In genomic region chr15:77156525-77156924, GRCm38 (mm10) we compare ENCODE assay signal across 9 mouse cellular contexts.
A peak's percentile ranks its signal among the peaks of the same experiment; 100 is the strongest.
DNase-seq lines count a peak whose midpoint lies in the region; ATAC-seq lines count a peak whose summit lies in the region.
"Had no signal": no experiment of that assay in that cellular context is flagged by ENCODE, and none has a peak within 500 bp of the region (broad histone marks: within the 10 kb centered on the region; RNA-seq: fewer than 3 reads in every experiment).

No protein-coding gene starts in this region.

- no peaks in the 10 kb centered on the region for H3K27me3 ChIP-seq in hindbrain, embryonic 12.5 days
- no peaks in the 10 kb centered on the region for H3K27me3 ChIP-seq in hindbrain, embryonic 11.5 days (ENCODE audit: control insufficient read depth, insufficient read depth, low read length)
- H3K27me3 ChIP-seq in hindbrain, embryonic 14.5 days (ENCODE audit: control insufficient read depth, insufficient read depth, low read length) = no peaks in the 10 kb centered on the region
- H3K27me3 ChIP-seq: limb, embryonic 12.5 days had no signal

- WGBS in hindbrain, embryonic 12.5 days = 49% methylated on average over 3 of the region's 3 CpGs
- WGBS in hindbrain, embryonic 11.5 days = 57% methylated on average over 3 of the region's 3 CpGs
- 45% methylated on average over 3 of the region's 3 CpGs for WGBS in hindbrain, embryonic 14.5 days

- peak overlapping the region; percentile 12; the same call in 1 of the 2 replicates for H3K27ac ChIP-seq in hindbrain, embryonic 12.5 days
- no peak overlapping the region for H3K27ac ChIP-seq in hindbrain, embryonic 11.5 days (ENCODE audit: low read depth, low read length)
- H3K27ac ChIP-seq in hindbrain, embryonic 14.5 days = peak overlapping the region; percentile 58; the same call in 1 of the 2 replicates
- H3K27ac ChIP-seq: limb, embryonic 12.5 days had no signal

- H3K4me2 ChIP-seq in hindbrain, embryonic 12.5 days (replicated peaks) = no peak overlapping the region
- H3K4me2 ChIP-seq in hindbrain, embryonic 11.5 days (replicated peaks; ENCODE audit: low read depth, low read length) = no peak overlapping the region
- no peak overlapping the region for H3K4me2 ChIP-seq in hindbrain, embryonic 14.5 days (replicated peaks)
- H3K4me2 ChIP-seq: limb, embryonic 12.5 days had no signal

- ATAC-seq in hindbrain, embryonic 12.5 days (ENCODE audit: low FRiP score) = no peak
- ATAC-seq in hindbrain, embryonic 11.5 days (ENCODE audit: low FRiP score) = no peak
- ATAC-seq in hindbrain, embryonic 14.5 days (ENCODE audit: low FRiP score) = no peak

- H3K4me3 ChIP-seq in hindbrain, embryonic 12.5 days = no peak overlapping the region
- H3K4me3 ChIP-seq in hindbrain, embryonic 11.5 days (ENCODE audit: low read depth, low read length) = no peak overlapping the region
- H3K4me3 ChIP-seq in hindbrain, embryonic 14.5 days (replicated peaks; ENCODE audit: low read length) = no peak overlapping the region
- H3K4me3 ChIP-seq: limb, embryonic 12.5 days had no signal

- no peaks in the 10 kb centered on the region for H3K9me3 ChIP-seq in hindbrain, embryonic 12.5 days (replicated peaks)
- H3K9me3 ChIP-seq in hindbrain, embryonic 11.5 days (ENCODE audit: control insufficient read depth, low read length) = no peaks in the 10 kb centered on the region
- no peaks in the 10 kb centered on the region for H3K9me3 ChIP-seq in hindbrain, embryonic 14.5 days (ENCODE audit: control insufficient read depth, low read length)
- H3K9me3 ChIP-seq: limb, embryonic 12.5 days had no signal

- DNase-seq in hindbrain, embryonic 11.5 days (ENCODE audit: low spot score) = no peak
- peak; percentile 26 for DNase-seq in Muller cell, postnatal 12 days (ENCODE audit: inconsistent ontology term)
- peak; percentile 67 for DNase-seq in gastrocnemius, adult 18-20 months (ENCODE audit: low spot score)
- DNase-seq in hindbrain, embryonic 14.5 days (ENCODE audit: low spot score) = peak; percentile 69
- DNase-seq in lung, postnatal 14 days = peak; percentile 79
- DNase-seq in frontal cortex, postnatal 36 days (ENCODE audit: low spot score in 2 of 2) = no peak
- no peak for DNase-seq in embryo, embryonic 10 days (ENCODE audit: low spot score)

- H3K4me1 ChIP-seq in hindbrain, embryonic 12.5 days = peaks cover 22% of the 10 kb centered on the region
- no peaks in the 10 kb centered on the region; the same call in 1 of the 2 replicates for H3K4me1 ChIP-seq in hindbrain, embryonic 11.5 days (replicated peaks; ENCODE audit: control insufficient read depth, insufficient read depth, low read length)
- H3K4me1 ChIP-seq in hindbrain, embryonic 14.5 days (replicated peaks; ENCODE audit: control insufficient read depth, insufficient read depth, low read length) = peaks cover 17% of the 10 kb centered on the region; the same call in 1 of the 2 replicates

- H3K9ac ChIP-seq in hindbrain, embryonic 12.5 days = no peak overlapping the region
- H3K9ac ChIP-seq in hindbrain, embryonic 11.5 days (ENCODE audit: low read depth, low read length) = no peak overlapping the region
- H3K9ac ChIP-seq in hindbrain, embryonic 14.5 days = no peak overlapping the region
- H3K9ac ChIP-seq: limb, embryonic 12.5 days had no signal

- no peaks in the 10 kb centered on the region for H3K36me3 ChIP-seq in hindbrain, embryonic 12.5 days
- H3K36me3 ChIP-seq in hindbrain, embryonic 11.5 days (ENCODE audit: control insufficient read depth, insufficient read depth, low read length) = no peaks in the 10 kb centered on the region
- H3K36me3 ChIP-seq in hindbrain, embryonic 14.5 days (replicated peaks; ENCODE audit: control insufficient read depth, insufficient read depth) = no peaks in the 10 kb centered on the region
- H3K36me3 ChIP-seq: limb, embryonic 12.5 days had no signal

Comparison
In these comparisons a context has a peak if more than half of its experiments do, and no peak if none do; other contexts are left out.
1. DNase-seq: peak in Muller cell, postnatal 12 days (single experiment), gastrocnemius, adult 18-20 months (single experiment), hindbrain, embryonic 14.5 days (single experiment) and lung, postnatal 14 days (single experiment); none in hindbrain, embryonic 11.5 days (single experiment), frontal cortex, postnatal 36 days (0 of 2) and embryo, embryonic 10 days (single experiment).